Mouse (Mus musculus) retina, embryonic 14.5 days (tissue): ENCODE measurements around the gene H2bfm.
A peak's percentile ranks its signal among the peaks of the same experiment; 100 is the strongest.
"Not testable (repeated sequence)": the region's sequence is repeated elsewhere in the genome, so short reads cannot be mapped to it uniquely, and the experiment has no call there.

ENCODE experiments used
- DNase-seq: peaks from one replicate; pipeline ENCODE4 v3.0.0-alpha.2; 2015; ENCODE audit warnings: low spot score

H2bfm gene

DNA sequence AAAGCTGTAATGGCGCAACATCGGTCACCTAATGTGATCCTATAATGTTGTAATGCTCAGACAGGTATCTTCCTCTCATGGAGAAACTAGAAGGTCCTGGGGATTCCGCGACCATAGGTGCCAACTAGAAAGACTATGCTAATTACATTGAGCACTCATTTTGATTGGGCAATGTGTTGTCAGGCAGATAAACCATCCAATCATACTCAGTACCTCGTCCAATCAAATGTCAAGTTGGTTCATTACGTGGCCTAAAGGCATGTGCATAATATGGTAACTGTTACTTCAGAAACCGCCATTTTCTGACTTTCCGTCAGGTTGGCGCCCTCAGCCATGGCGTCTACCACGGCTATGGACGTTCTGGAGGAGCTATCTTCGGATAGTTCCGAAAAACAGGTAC, at the start of gene H2bfm:
Gene H2bfm (plus strand): TSS at position 295 of the 400 bp plus-strand sequence.
- DNase-seq: no peak

DNA sequence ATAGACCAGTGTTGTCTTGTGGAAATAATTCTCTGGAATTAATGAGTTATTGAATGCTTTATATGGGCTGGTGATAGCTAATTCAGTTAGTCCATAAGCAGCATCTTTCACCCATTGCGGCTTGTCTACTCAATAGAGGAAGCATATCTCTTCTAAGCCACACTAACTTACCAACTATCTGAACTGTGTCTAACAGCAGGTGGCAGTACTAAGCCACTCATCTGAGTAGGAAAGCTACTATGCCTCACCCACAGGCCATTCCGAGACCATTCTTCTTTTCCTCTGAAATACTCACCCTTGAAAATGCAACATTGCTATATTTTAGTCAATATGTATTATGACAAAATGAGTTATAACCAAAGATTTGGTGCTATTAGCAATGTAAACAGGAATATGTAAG, 31.4 kb upstream of the H2bfm start:
- DNase-seq: peak; percentile 43

DNA sequence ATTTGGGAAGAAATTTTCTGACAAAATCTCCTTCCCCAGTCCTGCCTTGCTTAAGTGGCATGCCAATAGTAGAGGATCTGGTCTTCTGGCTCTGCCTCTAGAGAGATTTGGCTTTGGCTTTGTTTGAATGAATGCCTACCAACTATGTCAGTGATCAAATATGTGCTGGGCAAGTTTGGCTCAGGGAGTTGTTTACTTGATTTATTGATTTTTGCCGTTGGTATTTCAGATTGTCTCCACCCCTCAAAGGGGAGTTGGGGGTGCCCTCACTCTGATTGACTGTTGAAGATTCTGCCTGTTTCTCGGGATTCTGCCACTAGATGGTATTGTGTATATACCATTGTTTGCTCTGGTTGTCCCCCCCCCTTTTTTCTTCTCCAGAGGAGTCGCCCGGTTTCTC, 22.8 kb upstream of the H2bfm start:
- no peak for DNase-seq

DNA sequence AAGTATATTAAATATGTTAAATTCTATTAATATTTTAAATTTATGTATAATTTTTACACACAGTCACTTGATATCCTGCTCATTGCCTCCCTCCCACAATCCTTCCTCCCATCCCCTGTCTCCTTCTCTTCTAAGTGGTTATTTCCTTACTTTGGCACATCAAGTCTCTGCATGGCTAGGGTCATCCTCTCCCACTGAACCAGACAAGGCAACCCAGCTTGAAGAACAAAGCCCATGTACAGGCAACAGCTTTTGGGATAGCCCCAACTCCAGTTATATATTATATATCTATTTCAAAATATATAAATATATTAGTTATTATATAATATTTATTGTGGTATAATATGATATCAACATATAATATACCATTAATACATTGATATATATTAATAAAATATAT, 1.3 kb upstream of the H2bfm start:
- DNase-seq: no peak

DNA sequence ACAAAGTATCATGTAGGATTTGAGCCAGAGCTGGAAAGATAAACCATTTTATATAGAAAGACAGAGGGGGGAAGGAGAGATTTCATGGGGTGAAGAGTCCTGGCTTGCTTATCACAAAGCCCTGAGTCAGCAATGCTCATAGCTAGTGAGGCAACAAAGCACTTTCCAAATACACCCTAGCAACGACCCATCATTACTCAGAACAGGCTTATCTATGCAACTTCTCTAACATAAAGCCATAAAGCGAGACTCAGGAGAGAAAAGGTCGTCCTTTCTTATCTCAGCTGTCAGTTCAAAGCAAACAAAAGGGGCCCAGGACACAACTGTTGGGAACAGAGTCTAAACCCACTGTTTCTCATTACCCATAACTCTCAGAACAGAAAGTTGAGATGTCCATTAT, 10.9 kb downstream of the H2bfm start:
- no peak for DNase-seq

DNA sequence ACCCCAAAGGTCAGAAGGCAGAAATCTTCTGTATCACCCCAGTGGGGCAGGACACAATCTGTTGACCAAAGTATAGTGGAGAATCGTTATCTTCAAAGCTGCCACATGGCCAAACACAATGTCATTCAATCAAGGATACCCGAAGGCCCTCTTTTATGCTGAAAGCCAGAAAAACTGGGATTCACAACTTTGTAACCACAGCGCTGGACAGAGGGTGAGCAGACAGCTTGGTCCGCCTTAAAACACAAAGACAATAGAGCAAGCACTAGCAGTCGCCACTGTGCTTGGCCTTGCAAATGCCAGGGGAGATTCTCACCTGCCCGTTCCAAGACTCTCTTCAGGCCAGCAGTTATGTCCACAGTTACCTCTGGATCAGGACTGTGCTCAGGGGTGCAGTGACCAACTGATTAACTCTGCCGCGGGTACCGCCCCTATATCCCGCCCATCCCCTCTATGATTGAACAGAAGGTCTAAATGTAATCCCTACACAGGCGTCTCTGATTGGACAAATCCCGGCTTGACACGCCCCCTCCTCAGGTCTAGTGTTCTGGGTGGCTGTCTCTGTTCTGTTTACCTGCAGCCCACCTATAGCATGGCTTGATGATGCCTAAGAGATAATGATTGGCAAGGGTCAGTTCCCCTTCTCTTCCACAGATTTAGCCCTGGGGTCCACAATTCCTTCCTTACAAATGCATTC, 30.6 kb downstream of the H2bfm start:
- DNase-seq: peak; percentile 65

DNA sequence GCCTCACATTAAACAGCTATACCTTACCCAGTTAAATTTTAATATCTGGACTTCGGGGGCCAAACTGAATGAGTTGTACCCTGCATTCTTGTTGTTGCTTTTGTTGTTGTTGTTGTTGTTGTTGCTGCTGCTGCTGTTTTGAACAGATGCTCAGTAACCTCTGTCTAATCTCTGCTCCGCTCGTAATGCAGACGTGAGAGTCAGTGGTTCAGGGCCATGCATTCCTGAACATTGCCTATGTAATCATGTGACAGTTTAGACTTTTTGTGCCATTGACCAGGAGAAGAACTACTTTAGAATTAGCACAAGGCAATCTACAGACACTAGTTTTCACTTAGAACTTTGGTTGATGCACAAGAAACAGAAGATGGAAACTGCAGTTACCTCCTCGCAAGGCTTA, 31.2 kb downstream of the H2bfm start:
- not testable (repeated sequence) for DNase-seq

DNA sequence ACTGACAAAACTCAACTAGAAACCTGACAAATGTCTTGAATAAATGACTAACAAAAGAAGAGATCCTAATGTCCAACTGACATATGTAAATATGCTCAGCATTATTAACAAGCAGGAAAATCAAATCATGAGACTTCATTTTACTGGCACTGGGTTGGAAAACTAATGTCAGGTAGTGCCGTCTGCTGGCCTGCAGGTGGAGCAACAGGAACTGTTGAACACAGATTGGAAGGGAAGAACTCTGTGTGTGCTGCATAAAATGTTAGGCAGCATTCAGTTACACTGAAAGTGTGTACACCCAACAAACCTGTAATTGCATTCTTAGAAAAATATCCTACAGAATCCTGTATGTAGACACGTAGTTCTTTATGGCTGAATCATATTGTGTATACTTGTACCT, 32.6 kb downstream of the H2bfm start:
- DNase-seq: peak; percentile 35

DNA sequence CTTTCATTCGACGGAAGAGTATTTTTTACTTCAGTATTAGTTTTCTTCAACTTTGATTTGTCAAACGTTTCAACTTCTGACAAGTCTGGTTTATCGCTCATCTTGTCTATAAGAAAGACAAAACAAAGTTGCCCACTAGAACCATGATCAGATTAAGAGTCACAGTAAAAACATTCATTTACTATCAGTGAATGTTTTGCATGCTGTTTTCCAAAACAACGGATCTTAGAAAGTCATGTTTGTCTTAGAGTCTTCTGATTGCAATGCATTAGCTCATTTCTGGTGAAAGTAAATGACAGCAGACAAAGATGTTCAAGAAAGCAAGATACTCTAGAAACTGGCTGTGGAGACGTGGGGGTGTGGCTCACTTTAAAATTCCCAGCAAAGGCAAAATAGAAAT, 48.3 kb downstream of the H2bfm start, which contains the start of gene Tmsb15b2:
Gene Tmsb15b2 (minus strand): TSS at position 101 of the 400 bp plus-strand sequence.
- DNase-seq: not testable (repeated sequence)

DNA sequence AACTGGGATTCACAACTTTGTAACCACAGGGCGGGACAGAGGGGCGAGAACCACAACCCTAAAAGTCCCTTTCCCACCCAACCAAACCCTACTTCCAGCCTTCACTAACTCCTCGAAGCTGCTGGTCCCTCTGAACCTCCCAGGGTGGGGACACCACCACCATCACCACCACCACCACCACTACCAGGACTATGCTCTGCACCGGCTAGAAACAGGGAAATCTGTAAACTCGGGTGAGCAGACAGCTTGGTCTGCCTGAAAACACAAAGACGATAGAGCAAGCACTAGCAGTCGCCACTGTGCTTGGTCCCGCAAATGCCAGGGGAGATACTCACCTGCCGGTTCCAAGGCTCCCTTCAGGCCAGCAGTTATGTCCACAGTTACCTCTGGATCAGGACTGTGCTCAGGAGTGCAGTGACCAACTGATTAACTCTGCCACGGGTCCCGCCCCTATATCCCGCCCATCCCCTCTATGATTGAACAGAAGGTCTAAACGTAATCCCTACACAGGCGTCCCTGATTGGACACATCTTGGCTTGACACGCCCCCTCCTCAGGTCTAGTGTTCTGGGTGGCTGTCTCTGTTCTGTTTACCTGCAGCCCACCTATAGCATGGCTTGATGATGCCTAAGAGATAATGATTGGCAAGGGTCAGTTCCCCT, 49.4 kb downstream of the H2bfm start, which contains the start of the genes Tmsb15l and Tmsb15b1:
Gene Tmsb15l (minus strand): TSS at position 446 of the 661 bp plus-strand sequence.
Gene Tmsb15b1 (minus strand): TSS at position 451 of the 661 bp plus-strand sequence.
- DNase-seq: peak; percentile 78
